Mouse (Mus musculus) cerebral cortex, adult 2 months (tissue): Measurements from ENCODE around the gene Sh3bgrl.

Source experiments
- WGBS: fragments of 180-500 bp; shearing (Covaris S2); methylation state at CpG from one replicate; pipeline ENCODE4 v1.1.7; 2018; 5-methylcytosine and 5-hydroxymethylcytosine counted together

Sh3bgrl gene

DNA sequence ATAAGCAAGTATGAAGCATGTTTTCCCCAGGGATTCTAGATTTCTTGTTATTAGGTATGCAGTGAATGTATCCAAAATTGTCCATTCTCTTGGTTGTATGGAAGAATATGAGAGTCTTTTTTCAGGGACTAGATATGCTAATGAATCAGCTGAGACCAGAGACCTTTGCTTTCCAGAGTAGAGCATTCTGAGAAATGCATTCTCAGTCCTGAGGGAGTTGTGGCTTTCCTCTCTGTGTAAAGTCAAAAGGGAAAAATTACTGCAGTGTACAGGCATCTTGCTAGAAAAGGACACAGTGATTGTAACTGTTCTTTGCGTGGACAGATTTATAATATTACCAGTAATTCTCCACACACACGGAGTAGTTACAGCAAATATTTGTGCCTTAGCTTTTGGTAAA, 38.3 kb downstream of the Sh3bgrl start:
- WGBS, result 71% methylated on average over 2 of the region's 2 CpGs

DNA sequence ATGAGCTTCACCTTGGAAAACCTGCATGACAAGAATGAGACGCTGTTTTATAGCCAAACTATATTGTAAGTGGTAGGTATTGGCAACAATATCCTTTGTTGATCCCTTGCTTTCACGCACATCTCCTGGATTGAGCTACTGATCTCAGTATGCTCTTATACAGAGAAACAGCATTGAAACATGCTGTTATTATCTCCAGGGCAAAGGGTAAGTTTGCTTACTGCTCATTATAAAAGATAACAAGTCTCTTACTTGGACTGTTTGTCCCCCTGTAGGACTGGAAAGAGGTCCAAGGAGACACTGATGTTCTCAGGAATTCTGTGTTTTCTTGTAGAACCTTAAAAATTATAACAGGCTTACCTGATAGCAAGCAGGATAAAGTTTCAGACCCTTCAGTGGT, 41.7 kb downstream of the Sh3bgrl start:
- 64% methylated on average over 2 of the region's 2 CpGs for WGBS

GRCm38 (mm10) chrX:109137295-109137694, 42.1 kb downstream of the Sh3bgrl start:
- 67% methylated on average over 2 of the region's 2 CpGs for WGBS

- WGBS, result 71% methylated on average over 1 of the region's 1 CpGs
Measured at GRCm38 (mm10) chrX:109141337-109141870, 46.2 kb downstream of the Sh3bgrl start.

DNA sequence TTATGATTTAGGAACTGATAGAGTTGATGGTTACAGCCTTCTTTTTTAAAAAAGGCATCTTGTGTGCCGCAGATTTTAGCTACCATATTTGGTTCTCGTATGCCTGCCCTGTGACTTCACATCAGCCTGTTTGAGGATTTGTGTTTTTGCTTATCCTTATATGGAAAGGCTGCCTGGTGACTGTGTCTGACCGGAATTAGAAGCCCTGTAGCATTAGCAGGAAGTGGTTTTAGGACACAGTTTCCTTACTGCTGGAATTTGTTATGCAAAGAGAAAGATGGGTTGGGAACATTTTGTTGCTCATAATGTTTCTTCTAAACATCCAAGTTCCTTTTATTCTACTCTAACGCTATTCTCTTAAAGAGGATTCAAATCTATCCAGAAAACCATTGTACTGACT, 47.1 kb downstream of the Sh3bgrl start:
- 66% methylated on average over 4 of the region's 4 CpGs for WGBS

GRCm38 (mm10) chrX:109145779-109146178, 50.6 kb downstream of the Sh3bgrl start:
- WGBS, result 95% methylated on average over 6 of the region's 6 CpGs

- WGBS, result 90% methylated on average over 3 of the region's 3 CpGs
Measured at GRCm38 (mm10) chrX:109147108-109147507, 51.9 kb downstream of the Sh3bgrl start.

GRCm38 (mm10) chrX:109151228-109151627, 56.1 kb downstream of the Sh3bgrl start:
- 87% methylated on average over 2 of the region's 2 CpGs for WGBS

DNA sequence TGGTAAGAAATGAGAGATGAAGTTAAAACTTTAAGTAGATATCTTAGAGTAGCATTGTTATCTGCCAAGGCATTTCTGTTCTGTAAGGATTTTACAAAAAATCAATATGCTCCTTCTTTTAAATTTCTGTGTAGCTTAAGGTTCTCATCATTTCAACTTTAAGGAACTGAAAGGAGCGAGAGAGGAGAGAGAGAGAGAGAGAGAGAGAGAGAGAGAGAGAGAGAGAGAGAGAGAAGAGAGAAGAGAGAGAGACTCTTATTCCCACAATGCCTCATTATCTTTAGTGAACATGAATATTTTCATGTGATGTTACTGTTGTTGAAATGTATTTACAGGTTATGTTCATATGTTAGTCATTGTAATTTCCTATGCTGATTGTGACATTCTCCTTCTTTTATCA, 65.2 kb downstream of the Sh3bgrl start:
- WGBS, result 92% methylated on average over 1 of the region's 1 CpGs

DNA sequence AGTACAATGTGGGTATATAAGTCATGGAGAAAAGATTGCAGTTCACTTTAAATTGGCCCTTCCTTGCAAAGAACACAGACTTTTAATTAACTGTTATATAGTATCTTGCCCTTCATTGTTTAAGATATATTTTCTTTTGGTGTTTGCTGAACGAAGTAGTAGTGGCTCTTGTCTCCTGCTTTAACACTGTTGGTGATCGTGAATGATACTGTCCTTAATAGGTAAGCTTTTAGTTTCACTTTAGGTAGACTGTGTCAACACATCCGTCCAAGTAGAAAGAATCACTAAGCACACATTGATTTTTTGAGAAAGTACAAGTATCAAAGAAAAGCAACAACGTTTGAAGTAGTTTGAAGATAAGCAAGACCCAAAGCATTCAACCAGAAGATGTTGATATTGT, 65.7 kb downstream of the Sh3bgrl start:
- WGBS, result 84% methylated on average over 4 of the region's 4 CpGs

- 73% methylated on average over 2 of the region's 2 CpGs for WGBS
Measured at GRCm38 (mm10) chrX:109175038-109175437, 79.9 kb downstream of the Sh3bgrl start.

- WGBS, result 38% methylated on average over 3 of the region's 3 CpGs
Measured at GRCm38 (mm10) chrX:109175470-109175869, 80.3 kb downstream of the Sh3bgrl start.

DNA sequence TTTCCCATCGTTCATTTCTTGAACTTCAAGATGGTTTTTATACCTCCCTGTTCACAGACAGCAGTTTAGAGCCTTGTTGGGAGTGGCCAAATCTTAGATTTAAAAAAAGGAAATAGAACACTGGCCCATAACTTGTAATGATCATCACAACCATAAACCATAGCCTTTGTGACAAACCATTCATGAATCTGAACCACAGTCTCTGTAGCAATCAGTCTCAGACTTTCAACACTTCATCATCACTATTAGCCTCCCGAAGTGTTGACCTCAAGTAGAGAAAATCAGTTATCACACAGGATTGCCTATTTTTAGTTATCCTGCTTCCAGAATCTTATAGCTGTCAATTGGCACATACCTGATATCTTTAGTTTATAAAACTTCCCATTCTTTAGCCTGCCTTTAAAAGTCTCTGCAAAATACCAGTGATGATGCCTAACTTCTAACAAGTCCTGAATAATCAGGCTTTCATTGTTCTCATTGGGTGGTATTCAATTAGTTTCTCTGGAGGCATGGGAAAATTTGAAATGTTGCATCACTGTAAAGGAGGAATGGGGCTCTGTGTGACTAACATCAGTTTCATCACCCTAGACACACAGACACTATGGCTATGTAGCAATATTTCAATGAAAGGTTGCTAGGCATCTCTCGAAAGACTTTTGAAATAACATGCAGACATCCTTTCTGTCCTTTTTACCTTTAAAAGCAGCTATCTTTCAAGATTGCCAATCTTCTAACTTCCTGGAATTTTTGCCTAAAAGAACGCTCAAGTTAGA, 89.7 kb downstream of the Sh3bgrl start:
- WGBS, result 93% methylated on average over 4 of the region's 4 CpGs

GRCm38 (mm10) chrX:109189607-109190006, 94.4 kb downstream of the Sh3bgrl start:
- WGBS, result 77% methylated on average over 4 of the region's 4 CpGs

GRCm38 (mm10) chrX:109190969-109191368, 95.8 kb downstream of the Sh3bgrl start:
- WGBS, result 38% methylated on average over 4 of the region's 4 CpGs

DNA sequence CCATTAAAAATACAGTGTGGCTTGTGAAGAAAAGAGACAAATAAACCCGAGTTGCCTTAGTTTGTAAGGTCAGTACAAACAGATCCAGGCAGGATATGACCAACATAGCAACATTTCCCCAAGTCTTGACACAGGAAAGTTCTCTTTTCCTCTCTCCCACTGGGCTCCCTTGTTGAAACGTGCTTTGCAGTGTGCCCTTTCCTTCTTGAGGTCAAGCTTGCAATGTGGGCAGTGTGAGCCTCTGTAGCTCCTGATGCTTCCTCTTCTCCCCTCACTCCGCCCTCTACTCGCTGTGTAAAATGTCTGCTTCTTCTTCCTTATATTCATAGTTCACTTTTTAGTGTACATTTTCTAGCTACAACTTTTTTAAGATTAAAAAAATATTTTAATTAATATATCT, 96.3 kb downstream of the Sh3bgrl start:
- 63% methylated on average over 4 of the region's 4 CpGs for WGBS

DNA sequence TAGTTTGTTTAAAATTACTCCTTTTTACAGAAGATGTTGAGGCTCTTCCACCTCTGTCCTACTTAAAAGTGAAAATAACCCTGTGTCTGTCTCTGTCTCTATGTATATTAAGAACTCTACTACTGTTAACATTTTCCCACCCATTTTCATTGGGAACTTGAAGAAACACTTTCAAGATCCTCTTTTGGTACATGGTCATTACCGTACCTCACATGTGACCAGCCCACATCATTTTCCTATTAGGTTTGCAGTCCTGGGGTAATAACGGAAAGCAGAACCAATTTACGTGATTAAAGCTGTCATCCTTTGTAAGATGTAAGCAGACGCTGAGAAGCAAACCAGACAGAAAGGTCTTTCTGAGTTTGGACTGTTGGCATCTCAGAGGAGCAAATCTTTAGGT, 101.3 kb downstream of the Sh3bgrl start, which contains the start of gene Gm6377:
Gene Gm6377 (plus strand): TSS at position 289 of the 400 bp plus-strand sequence.
- WGBS, result 83% methylated on average over 4 of the region's 4 CpGs

DNA sequence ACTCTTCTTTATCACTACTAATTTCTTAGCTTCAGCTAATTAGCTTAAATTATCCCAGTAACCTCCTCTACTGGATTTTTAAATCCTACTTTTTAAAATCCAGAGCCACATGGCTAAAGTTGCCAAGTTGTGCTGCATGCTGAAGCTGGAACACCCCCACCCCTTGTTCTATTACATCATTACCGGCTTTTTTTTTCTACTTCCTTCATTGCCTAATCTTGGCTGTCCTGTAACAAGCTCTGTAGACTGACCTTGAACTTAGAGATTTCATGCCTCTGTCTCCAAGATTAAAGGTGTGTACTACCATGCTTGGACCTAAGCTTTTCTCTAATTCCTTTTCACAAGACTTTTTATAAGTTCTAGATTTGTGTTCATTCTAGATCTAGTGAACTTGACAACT, 133.6 kb downstream of the Sh3bgrl start:
- 97% methylated on average over 1 of the region's 1 CpGs for WGBS

DNA sequence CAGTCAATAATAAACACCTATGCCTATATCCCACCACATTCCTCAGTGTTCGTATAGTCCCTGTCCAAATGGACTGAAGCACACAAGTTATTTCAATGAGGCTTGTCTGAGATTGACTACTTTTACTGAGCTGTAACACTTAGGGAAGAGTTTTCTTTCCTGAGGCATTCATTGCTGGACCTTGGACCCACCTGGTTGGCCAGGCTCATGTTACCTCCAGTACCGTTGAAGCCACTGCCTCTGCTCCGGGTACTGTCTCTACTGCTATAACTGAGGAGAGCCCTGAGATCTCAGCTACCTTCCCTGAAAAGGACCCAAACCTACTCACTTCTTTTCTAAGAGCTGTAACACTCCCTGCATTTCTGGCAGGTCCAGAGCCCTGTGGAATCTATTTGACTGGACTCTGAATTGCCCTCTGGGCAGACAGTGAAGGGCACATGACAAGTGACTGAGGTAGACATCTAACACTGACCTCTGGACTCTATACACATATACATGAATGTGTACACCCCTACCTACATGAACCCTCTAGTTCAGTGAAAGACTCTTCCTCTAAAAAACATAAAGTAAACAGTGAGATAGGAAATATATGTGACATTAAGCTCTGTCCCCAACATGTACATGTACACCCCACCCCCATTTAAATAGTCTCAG, 140.3 kb downstream of the Sh3bgrl start:
- WGBS, result 92% methylated on average over 3 of the region's 3 CpGs
